Mouse (Mus musculus) G1E (cell line): ENCODE results near the gene Chfr. TPM values are rescaled to one million over a fixed set of nuclear protein-coding genes. Genes with fewer than 3 reads are reported as not detected.

Experiments used
- ATAC-seq: 2 replicates; pipeline ENCODE4 v1.8.0; 2016; ENCODE audit warnings: mild to moderate bottlenecking; ENCODE audit not compliant: insufficient number of reproducible peaks, poor library complexity, low FRiP score, severe bottlenecking; ENCODE audit errors: extremely low read depth
- DNase-seq: peaks from one replicate; pipeline ENCODE4 v3.0.0; 2012; ENCODE audit warnings: low spot score
- H3K27me3 ChIP-seq: 2 replicates; pipeline ENCODE4 v1.6.1; 2012; ENCODE audit warnings: mild to moderate bottlenecking, low read length, inconsistent platforms; ENCODE audit not compliant: insufficient read depth
- H3K36me3 ChIP-seq: replicated peaks from 2 replicates; pipeline ENCODE3; 2012; ENCODE audit warnings: mild to moderate bottlenecking, inconsistent platforms
- H3K4me1 ChIP-seq: 2 replicates; pipeline ENCODE4 v1.6.1; 2012; ENCODE audit warnings: low read depth, low read length, inconsistent platforms, mixed read lengths; ENCODE audit not compliant: insufficient read depth
- H3K4me3 ChIP-seq: 2 replicates; pipeline ENCODE4 v1.5.1; 2012; ENCODE audit warnings: low read depth, mild to moderate bottlenecking, inconsistent platforms, low read length, moderate library complexity, mixed read lengths
- H3K9me3 ChIP-seq: replicated peaks from 2 replicates; pipeline ENCODE4 v1.6.1; 2012; ENCODE audit warnings: inconsistent platforms
- CTCF ChIP-seq: IDR thresholded peaks from 2 replicates; pipeline ENCODE4 v1.5.1; 2012; ENCODE audit warnings: low read depth, low read length, inconsistent platforms, mixed read lengths
- GATA1 ChIP-seq: IDR thresholded peaks from 2 replicates; pipeline ENCODE4 v1.6.1; 2012; ENCODE audit warnings: borderline replicate concordance, low read length, inconsistent platforms, mixed read lengths
- GATA2 ChIP-seq: IDR thresholded peaks from 2 replicates; pipeline ENCODE4 v1.6.1; 2012; ENCODE audit warnings: low read depth, low read length, inconsistent platforms, borderline replicate concordance
- POLR2AphosphoS5 ChIP-seq: IDR thresholded peaks from 2 replicates; pipeline ENCODE4 v1.6.1; 2012; ENCODE audit warnings: low read depth, low read length, inconsistent platforms; ENCODE audit not compliant: insufficient replicate concordance
- TAL1 ChIP-seq: conservative IDR thresholded peaks from 2 replicates; pipeline ENCODE4 v1.6.1; 2012; ENCODE audit warnings: low read depth, low read length, inconsistent platforms, mixed read lengths
- polyA plus RNA-seq: library from polyadenylated mRNA; stranded (reverse); fragments of >175 nt; gene quantifications from 2 replicates; pipeline ENCODE4 v1.2.3, GENCODE M21; 2012
- total RNA-seq, 2 experiments: library from RNA; stranded (forward) in 1 of 2; stranded (reverse) in 1 of 2; fragments of 200-1000 nt in 1 of 2; fragments of >200 nt in 1 of 2; fragmentation: Nextera tagmentation in 1 of 2; gene quantifications; 2 replicates each; pipeline ENCODE4 v1.2.3; 2014 to 2017

Gene Chfr
- total and polyA plus RNA-seq, 3 experiments = 49.0 to 93.5 (median 79.8) TPM

GRCm38 (mm10) chr5:110203164-110203895 is 67.7 kb downstream of the Chfr start:
- no peak for DNase-seq
- TF ChIP-seq GATA1 = no peak
- no peak for TF ChIP-seq CTCF
- no peak for TF ChIP-seq GATA2
- TF ChIP-seq POLR2AphosphoS5 = no peak
- TF ChIP-seq TAL1 = no peak
- Histone ChIP-seq H3K36me3 (peaks cover 83% of the 10 kb centered on the region), H3K9me3 (no peaks in the 10 kb centered on the region), H3K4me3 (no peak overlapping the region), H3K27me3 (no peaks in the 10 kb centered on the region), H3K4me1 (no peaks in the 10 kb centered on the region)
- ATAC-seq = no peak

GRCm38 (mm10) chr5:110204777-110205176 is 69.1 kb downstream of the Chfr start:
- no peak for TF ChIP-seq GATA2
- TF ChIP-seq GATA1 = no peak
- no peak for TF ChIP-seq TAL1
- TF ChIP-seq CTCF = no peak
- no peak for TF ChIP-seq POLR2AphosphoS5
- no peak for DNase-seq
- Histone ChIP-seq H3K4me3 (no peak overlapping the region), H3K36me3 (peaks cover 93% of the 10 kb centered on the region), H3K9me3 (no peaks in the 10 kb centered on the region), H3K27me3 (no peaks in the 10 kb centered on the region), H3K4me1 (no peaks in the 10 kb centered on the region)
- no peak for ATAC-seq

GRCm38 (mm10) chr5:110211312-110211711 is 75.7 kb downstream of the Chfr start:
- Histone ChIP-seq H3K27me3 (no peaks in the 10 kb centered on the region), H3K4me1 (no peaks in the 10 kb centered on the region), H3K4me3 (no peak overlapping the region), H3K9me3 (no peaks in the 10 kb centered on the region), H3K36me3 (peaks cover 93% of the 10 kb centered on the region)
- ATAC-seq (no peak), DNase-seq (no peak)
- TF ChIP-seq POLR2AphosphoS5 (no peak), GATA2 (no peak), GATA1 (no peak), CTCF (no peak), TAL1 (no peak)

GRCm38 (mm10) chr5:110216780-110217179 is 81.1 kb downstream of the Chfr start:
- H3K36me3 ChIP-seq = peaks cover 95% of the 10 kb centered on the region
- DNase-seq = no peak
- ATAC-seq = no peak

GRCm38 (mm10) chr5:110220331-110220730 is 84.7 kb downstream of the Chfr start:
- DNase-seq (no peak), ATAC-seq (no peak)
- Histone ChIP-seq H3K4me3 (no peak overlapping the region), H3K9me3 (no peaks in the 10 kb centered on the region), H3K4me1 (no peaks in the 10 kb centered on the region), H3K27me3 (no peaks in the 10 kb centered on the region), H3K36me3 (peaks cover 90% of the 10 kb centered on the region)
- TF ChIP-seq GATA1 = no peak
- TF ChIP-seq CTCF = no peak
- no peak for TF ChIP-seq POLR2AphosphoS5
- TF ChIP-seq GATA2 = no peak
- no peak for TF ChIP-seq TAL1

More at GRCm38 (mm10) chr5:110216780-110217179, 81.1 kb downstream of the Chfr start:
- H3K4me3 ChIP-seq = no peak overlapping the region
- no peaks in the 10 kb centered on the region for H3K27me3 ChIP-seq
- H3K9me3 ChIP-seq = no peaks in the 10 kb centered on the region
- no peaks in the 10 kb centered on the region for H3K4me1 ChIP-seq
- TF ChIP-seq GATA2 (no peak), CTCF (no peak), POLR2AphosphoS5 (no peak), TAL1 (no peak), GATA1 (no peak)

Other genes starting within 250 kb of the Chfr start
- gene Gm15446, start 212.4 kb upstream of the Chfr start, total RNA-seq (2014; fragmentation: Nextera tagmentation) = 20.8 and 29.5 TPM in 2 replicates
- 41.4 and 108 TPM in 2 replicates for gene Gm15446, start 212.4 kb upstream of the Chfr start, total RNA-seq (2017)
- 0.17 and 1.7 TPM in 2 replicates for gene Gm15446, start 212.4 kb upstream of the Chfr start, polyA plus RNA-seq
- gene Zfp932, start 139.3 kb upstream of the Chfr start, total RNA-seq (2014; fragmentation: Nextera tagmentation) = 46.6 and 51.3 TPM in 2 replicates
- gene Zfp932, start 139.3 kb upstream of the Chfr start, total RNA-seq (2017) = 45.7 and 69.9 TPM in 2 replicates
- gene Zfp932, start 139.3 kb upstream of the Chfr start, polyA plus RNA-seq = 0.66 and 0.77 TPM in 2 replicates
- gene Gm17655, start 63.3 kb upstream of the Chfr start, total RNA-seq (2014; fragmentation: Nextera tagmentation) = 33.2 and 49.1 TPM in 2 replicates
- 6.5 and 16.0 TPM in 2 replicates for gene Gm17655, start 63.3 kb upstream of the Chfr start, total RNA-seq (2017)
- 0.14 and 0.50 TPM in 2 replicates for gene Gm17655, start 63.3 kb upstream of the Chfr start, polyA plus RNA-seq
- gene Gm35315, start 41.4 kb upstream of the Chfr start, total RNA-seq (2014; fragmentation: Nextera tagmentation) = 5.4 and 7.4 TPM in 2 replicates
- gene Gm35315, start 41.4 kb upstream of the Chfr start, total RNA-seq (2017) = 3.8 TPM in 2 replicates
- gene Gm35315, start 41.4 kb upstream of the Chfr start, polyA plus RNA-seq = 0.09 and 0.10 TPM in 2 replicates
- gene Plcxd1, start 35.9 kb upstream of the Chfr start, total RNA-seq (2014; fragmentation: Nextera tagmentation) = not detected in 2 replicates
- 0.06 and 0.11 TPM in 2 replicates for gene Plcxd1, start 35.9 kb upstream of the Chfr start, total RNA-seq (2017)
- not detected in 2 replicates for gene Plcxd1, start 35.9 kb upstream of the Chfr start, polyA plus RNA-seq
- 16.6 and 17.0 TPM in 2 replicates for gene Gtpbp6, start 27.6 kb upstream of the Chfr start, total RNA-seq (2014; fragmentation: Nextera tagmentation)
- gene Gtpbp6, start 27.6 kb upstream of the Chfr start, total RNA-seq (2017) = 17.5 and 17.8 TPM in 2 replicates
- 35.6 and 40.9 TPM in 2 replicates for gene Gtpbp6, start 27.6 kb upstream of the Chfr start, polyA plus RNA-seq
- 10.4 and 12.1 TPM in 2 replicates for gene Zfp605, start 25.8 kb upstream of the Chfr start, total RNA-seq (2014; fragmentation: Nextera tagmentation)
- 7.3 and 8.2 TPM in 2 replicates for gene Zfp605, start 25.8 kb upstream of the Chfr start, total RNA-seq (2017)
- 0.24 and 0.40 TPM in 2 replicates for gene Zfp605, start 25.8 kb upstream of the Chfr start, polyA plus RNA-seq
- gene Golga3, start 40.9 kb downstream of the Chfr start, total RNA-seq (2014; fragmentation: Nextera tagmentation) = 21.3 and 25.1 TPM in 2 replicates
- gene Golga3, start 40.9 kb downstream of the Chfr start, total RNA-seq (2017) = 20.7 and 27.3 TPM in 2 replicates
- gene Golga3, start 40.9 kb downstream of the Chfr start, polyA plus RNA-seq = 2.8 and 4.2 TPM in 2 replicates
- 42.6 and 52.7 TPM in 2 replicates for gene Ankle2, start 95.2 kb downstream of the Chfr start, total RNA-seq (2014; fragmentation: Nextera tagmentation)
- 34.3 and 40.7 TPM in 2 replicates for gene Ankle2, start 95.2 kb downstream of the Chfr start, total RNA-seq (2017)
- 8.1 and 11.7 TPM in 2 replicates for gene Ankle2, start 95.2 kb downstream of the Chfr start, polyA plus RNA-seq
- 52.8 and 69.2 TPM in 2 replicates for gene Pgam5, start 134.1 kb downstream of the Chfr start, total RNA-seq (2014; fragmentation: Nextera tagmentation)
- 67.0 and 76.5 TPM in 2 replicates for gene Pgam5, start 134.1 kb downstream of the Chfr start, total RNA-seq (2017)
- gene Pgam5, start 134.1 kb downstream of the Chfr start, polyA plus RNA-seq = 20.9 and 23.8 TPM in 2 replicates
- 13.0 and 17.5 TPM in 2 replicates for gene Pxmp2, start 150.3 kb downstream of the Chfr start, total RNA-seq (2014; fragmentation: Nextera tagmentation)
- gene Pxmp2, start 150.3 kb downstream of the Chfr start, total RNA-seq (2017) = 12.9 and 15.6 TPM in 2 replicates
- gene Pxmp2, start 150.3 kb downstream of the Chfr start, polyA plus RNA-seq = 41.4 and 52.9 TPM in 2 replicates
- gene Pole, start 150.5 kb downstream of the Chfr start, total RNA-seq (2014; fragmentation: Nextera tagmentation) = 139 and 144 TPM in 2 replicates
- gene Pole, start 150.5 kb downstream of the Chfr start, total RNA-seq (2017) = 64.6 and 67.2 TPM in 2 replicates
- gene Pole, start 150.5 kb downstream of the Chfr start, polyA plus RNA-seq = 30.0 and 30.9 TPM in 2 replicates
- not detected in 2 replicates for gene P2rx2, start 207.4 kb downstream of the Chfr start, total RNA-seq (2014; fragmentation: Nextera tagmentation)
- gene P2rx2, start 207.4 kb downstream of the Chfr start, total RNA-seq (2017) = not detected in 2 replicates
- gene P2rx2, start 207.4 kb downstream of the Chfr start, polyA plus RNA-seq = not detected in 2 replicates
- not detected in 2 replicates for gene Lrcol1, start 208.9 kb downstream of the Chfr start, total RNA-seq (2014; fragmentation: Nextera tagmentation)
- gene Lrcol1, start 208.9 kb downstream of the Chfr start, total RNA-seq (2017) = not detected in 2 replicates
- not detected in 2 replicates for gene Lrcol1, start 208.9 kb downstream of the Chfr start, polyA plus RNA-seq